Mouse (Mus musculus) forebrain, embryonic 11.5 days (tissue): ENCODE data around the gene Crnn. TPM values are rescaled to one million over a fixed set of nuclear protein-coding genes. Genes with fewer than 3 reads are reported as not detected.

ENCODE experiments used
- ATAC-seq: fragments of 200-750 bp; cut with Nextera tagmentation; replicated peaks from 2 replicates; pipeline ENCODE4 v1.8.0; 2017; ENCODE audit warnings: moderate TSS enrichment; ENCODE audit not compliant: low FRiP score
- DNase-seq: peaks from one replicate; pipeline ENCODE4 v3.0.0-alpha.2; 2017; ENCODE audit warnings: low spot score
- H3K27ac ChIP-seq: fragments of 300-500 bp; sonication (generic); 2 replicates; pipeline ENCODE4 v1.5.1; 2014; ENCODE audit warnings: low read depth, low read length
- H3K27me3 ChIP-seq: fragments of 300-500 bp; sonication (generic); 2 replicates; pipeline ENCODE4 v1.6.1; 2014; ENCODE audit warnings: mild to moderate bottlenecking, low read length, mixed read lengths; ENCODE audit not compliant: control insufficient read depth, insufficient read depth
- H3K36me3 ChIP-seq: fragments of 300-500 bp; sonication (generic); 2 replicates; pipeline ENCODE4 v1.6.1; 2014; ENCODE audit warnings: mild to moderate bottlenecking, low read length, moderate library complexity, mixed read lengths; ENCODE audit not compliant: control insufficient read depth, insufficient read depth
- H3K4me1 ChIP-seq: fragments of 300-500 bp; sonication (generic); replicated peaks from 2 replicates; pipeline ENCODE4 v1.6.1; 2014; ENCODE audit warnings: low read length, mixed read lengths; ENCODE audit not compliant: control insufficient read depth, insufficient read depth
- H3K4me2 ChIP-seq: fragments of 300-500 bp; sonication (generic); 2 replicates; pipeline ENCODE4 v1.6.1; 2014; ENCODE audit warnings: low read depth, mild to moderate bottlenecking, low read length, moderate library complexity, mixed read lengths; ENCODE audit not compliant: severe bottlenecking
- H3K4me3 ChIP-seq: fragments of 300-500 bp; sonication (generic); 2 replicates; pipeline ENCODE4 v1.5.1; 2014; ENCODE audit warnings: low read depth, low read length
- H3K9ac ChIP-seq: fragments of 300-500 bp; sonication (generic); 2 replicates; pipeline ENCODE4 v1.6.1; 2014; ENCODE audit warnings: low read length
- H3K9me3 ChIP-seq: fragments of 300-500 bp; sonication (generic); 2 replicates; pipeline ENCODE4 v1.6.1; 2016; ENCODE audit warnings: low read length, mixed read lengths; ENCODE audit not compliant: control insufficient read depth
- WGBS: fragments of 180-500 bp; shearing (Covaris S2); extraction: QIAGEN DNeasy Blood & Tissue Kit; methylation state at CpG from one replicate; pipeline ENCODE4 v1.1.7; 2014; 5-methylcytosine and 5-hydroxymethylcytosine counted together
- polyA plus RNA-seq: library from polyadenylated mRNA; unstranded; fragments of >200 nt; fragmentation: Nextera tagmentation; extraction: Ambion mirVana; gene quantifications from 2 replicates; pipeline ENCODE4 v1.2.1, GENCODE M21; 2014

The Crnn gene
- polyA plus RNA-seq, 1 experiment from 2014 or later: not detected

- Histone ChIP-seq H3K4me2 (no peak overlapping the region), H3K27ac (no peak overlapping the region), H3K4me1 (no peaks in the 10 kb centered on the region), H3K36me3 (no peaks in the 10 kb centered on the region), H3K4me3 (no peak overlapping the region), H3K9me3 (no peaks in the 10 kb centered on the region), H3K9ac (no peak overlapping the region), H3K27me3 (no peaks in the 10 kb centered on the region)
- 68% methylated on average over 1 of the region's 1 CpGs for WGBS
- no peak for ATAC-seq
- no peak for DNase-seq
Observed at GRCm38 (mm10) chr3:93162996-93163592, 18.5 kb downstream of the Crnn start.

- Histone ChIP-seq H3K9ac (no peak overlapping the region), H3K4me2 (no peak overlapping the region), H3K27ac (no peak overlapping the region), H3K27me3 (no peaks in the 10 kb centered on the region), H3K36me3 (no peaks in the 10 kb centered on the region), H3K4me3 (no peak overlapping the region), H3K9me3 (no peaks in the 10 kb centered on the region), H3K4me1 (no peaks in the 10 kb centered on the region)
- WGBS: 90% methylated on average over 4 of the region's 4 CpGs
- ATAC-seq (no peak), DNase-seq (no peak)
Observed at GRCm38 (mm10) chr3:93180856-93181255, 36.3 kb downstream of the Crnn start.

- H3K27me3 ChIP-seq: no peaks in the 10 kb centered on the region
Observed at GRCm38 (mm10) chr3:93196978-93197377, 52.4 kb downstream of the Crnn start, which contains the start of gene Flg2. Gene Flg2 (plus strand): TSS chr3:93197278.

More at GRCm38 (mm10) chr3:93196978-93197377, 52.4 kb downstream of the Crnn start, which contains the start of gene Flg2:
- H3K4me1 ChIP-seq: no peaks in the 10 kb centered on the region
- ATAC-seq: no peak
- no peak for DNase-seq
- H3K4me2 ChIP-seq: no peak within 1 kb of the TSS
- no peaks in the 10 kb centered on the region for H3K9me3 ChIP-seq
- no peak within 1 kb of the TSS for H3K4me3 ChIP-seq
- no peak within 1 kb of the TSS for H3K27ac ChIP-seq
- H3K36me3 ChIP-seq: no peaks in the 10 kb centered on the region
- no peak within 1 kb of the TSS for H3K9ac ChIP-seq
- WGBS: 84% methylated on average over 3 of the region's 3 CpGs

Other genes starting within 250 kb of the Crnn start
- not detected in 2 replicates for gene Lce3a, start 218.6 kb upstream of the Crnn start, polyA plus RNA-seq
- not detected in 2 replicates for gene Lce3b, start 211.8 kb upstream of the Crnn start, polyA plus RNA-seq
- not detected in 2 replicates for gene Lce3c, start 200.3 kb upstream of the Crnn start, polyA plus RNA-seq
- gene Lce3d, start 187.4 kb upstream of the Crnn start, polyA plus RNA-seq: not detected in 2 replicates
- not detected in 2 replicates for gene Lce3e, start 177.7 kb upstream of the Crnn start, polyA plus RNA-seq
- gene Lce3f, start 152.6 kb upstream of the Crnn start, polyA plus RNA-seq: not detected in 2 replicates
- not detected in 2 replicates for gene Crct1, start 129.1 kb upstream of the Crnn start, polyA plus RNA-seq
- not detected in 2 replicates for gene Lce1m, start 125.7 kb upstream of the Crnn start, polyA plus RNA-seq
- not detected in 2 replicates for gene Gm4858, start 76.0 kb upstream of the Crnn start, polyA plus RNA-seq
- not detected in 2 replicates for gene Flg2, start 52.5 kb downstream of the Crnn start, polyA plus RNA-seq
- gene Flg, start 128.7 kb downstream of the Crnn start, polyA plus RNA-seq: 0.33 TPM in 1 of 2 replicates, not detected in the other
- gene Hrnr, start 175.0 kb downstream of the Crnn start, polyA plus RNA-seq: not detected in 2 replicates
- gene Rptn, start 248.9 kb downstream of the Crnn start, polyA plus RNA-seq: not detected in 2 replicates